Mouse (Mus musculus): Measurements from ENCODE around the gene Hist1h3i. TPM values are rescaled to one million over a fixed set of nuclear protein-coding genes. Genes with fewer than 3 reads are reported as not detected.

Gene Hist1h3i
- not detected for polyA plus RNA-seq (2014; fragmentation: Illumina TruSeq; extraction: RNeasy Lipid Tissue Mini Kit (QIAGEN cat#74804); ENCODE audit: low read depth, low replicate concordance)

DNA sequence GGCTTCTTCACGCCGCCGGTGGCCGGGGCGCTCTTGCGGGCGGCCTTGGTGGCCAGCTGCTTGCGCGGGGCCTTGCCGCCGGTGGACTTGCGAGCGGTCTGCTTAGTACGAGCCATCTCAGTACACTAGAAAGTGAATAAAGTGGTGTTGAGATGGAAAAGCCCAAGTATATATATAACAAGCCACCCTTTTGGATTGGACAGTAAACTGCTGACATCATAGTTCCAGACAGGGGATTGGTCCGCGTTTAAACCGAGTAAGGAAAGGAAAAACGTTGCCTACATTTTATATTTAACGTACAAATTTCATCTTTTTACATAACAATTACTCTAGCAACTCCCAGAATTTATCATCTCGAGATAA lies at the start of gene Hist1h3i:
Hist1h3i (minus strand) TSS at position 116 of the 363 bp plus-strand sequence.

DNA sequence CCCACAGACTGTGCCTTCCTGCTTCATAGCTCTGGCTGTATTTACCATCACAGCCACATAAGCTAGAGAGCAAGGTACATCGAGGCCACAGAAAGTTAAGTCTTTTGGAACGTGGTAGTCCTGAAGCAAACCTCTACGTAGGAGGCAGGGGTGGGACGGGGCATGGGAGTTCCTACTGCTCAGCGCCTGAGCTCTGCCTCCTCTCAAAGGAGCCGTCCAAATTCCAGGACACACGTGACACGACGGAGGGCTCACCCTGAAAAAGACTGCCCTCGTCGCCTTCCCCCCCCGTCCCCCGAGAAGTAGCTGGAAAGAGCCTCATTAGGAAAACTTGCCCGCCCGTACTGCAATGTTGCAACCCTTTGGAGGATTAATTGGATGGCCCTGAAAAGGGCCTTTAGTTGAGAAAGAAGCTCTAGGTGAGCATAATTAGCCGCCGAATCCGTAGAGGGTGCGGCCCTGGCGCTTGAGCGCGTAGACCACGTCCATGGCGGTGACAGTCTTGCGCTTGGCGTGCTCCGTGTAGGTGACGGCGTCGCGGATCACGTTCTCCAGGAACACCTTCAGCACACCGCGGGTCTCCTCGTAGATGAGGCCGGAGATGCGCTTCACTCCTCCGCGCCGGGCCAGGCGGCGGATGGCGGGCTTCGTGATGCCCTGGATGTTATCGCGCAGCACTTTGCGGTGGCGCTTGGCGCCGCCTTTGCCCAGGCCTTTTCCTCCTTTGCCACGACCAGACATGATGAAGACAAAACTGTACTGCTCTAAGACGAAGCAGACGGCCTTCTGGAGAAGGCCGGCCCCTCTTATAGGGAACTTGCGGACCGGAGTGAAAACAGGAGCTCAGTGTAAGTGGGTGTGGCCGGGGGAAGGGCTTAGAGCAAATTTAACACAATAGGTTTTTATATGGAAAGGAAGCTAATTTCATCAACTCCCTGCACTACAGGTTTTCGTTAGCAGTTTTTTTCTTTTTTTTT lies 48.5 kb upstream of the Hist1h3i start, which contains the start of gene Hist1h4n:
Hist1h4n (minus strand) TSS at position 779 of the 977 bp plus-strand sequence.

DNA sequence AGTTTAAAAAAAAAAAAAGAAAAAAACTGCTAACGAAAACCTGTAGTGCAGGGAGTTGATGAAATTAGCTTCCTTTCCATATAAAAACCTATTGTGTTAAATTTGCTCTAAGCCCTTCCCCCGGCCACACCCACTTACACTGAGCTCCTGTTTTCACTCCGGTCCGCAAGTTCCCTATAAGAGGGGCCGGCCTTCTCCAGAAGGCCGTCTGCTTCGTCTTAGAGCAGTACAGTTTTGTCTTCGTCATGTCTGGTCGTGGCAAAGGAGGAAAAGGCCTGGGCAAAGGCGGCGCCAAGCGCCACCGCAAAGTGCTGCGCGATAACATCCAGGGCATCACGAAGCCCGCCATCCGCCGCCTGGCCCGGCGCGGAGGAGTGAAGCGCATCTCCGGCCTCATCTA lies 28.4 kb upstream of the Hist1h3i start, which contains the start of gene Hist1h4m:
Hist1h4m (plus strand) TSS at position 208 of the 400 bp plus-strand sequence.

GRCm38 (mm10) chr13:21810073-21810472 lies 26.9 kb upstream of the Hist1h3i start, which contains the start of the genes Hist1h2bq and Hist1h2ao:
Gene Hist1h2bq, minus strand, starts transcription at chr13:21810197.
Gene Hist1h2ao, plus strand, starts transcription at chr13:21810465.

DNA sequence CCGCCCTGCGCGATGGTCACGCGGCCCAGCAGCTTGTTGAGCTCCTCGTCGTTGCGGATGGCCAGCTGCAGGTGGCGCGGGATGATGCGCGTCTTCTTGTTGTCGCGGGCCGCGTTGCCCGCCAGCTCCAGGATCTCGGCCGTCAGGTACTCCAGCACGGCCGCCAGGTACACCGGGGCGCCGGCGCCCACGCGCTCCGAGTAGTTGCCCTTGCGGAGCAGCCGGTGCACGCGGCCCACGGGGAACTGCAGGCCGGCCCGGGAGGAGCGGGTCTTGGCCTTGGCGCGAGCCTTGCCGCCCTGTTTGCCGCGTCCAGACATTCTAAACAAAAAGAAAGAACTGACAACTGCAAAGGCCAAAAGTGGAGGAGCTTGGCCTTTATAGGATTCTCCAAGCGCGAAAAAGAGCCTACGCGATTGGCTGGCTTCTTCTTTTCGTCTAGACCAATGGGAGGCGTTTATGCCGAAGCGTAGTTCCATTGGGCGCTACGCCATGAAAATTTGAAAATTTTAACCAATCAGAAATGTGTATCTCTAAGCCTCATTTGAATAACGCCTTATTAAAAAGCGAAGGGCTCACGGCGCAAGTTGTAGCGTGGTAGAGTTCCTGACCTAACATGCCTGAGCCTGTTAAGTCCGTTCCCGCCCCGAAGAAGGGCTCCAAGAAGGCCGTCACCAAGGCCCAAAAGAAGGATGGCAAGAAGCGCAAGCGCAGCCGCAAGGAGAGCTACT lies 3.9 kb upstream of the Hist1h3i start, which contains the start of the genes Hist1h2an and Hist1h2bp:
Hist1h2an (minus strand) TSS at position 320 of the 731 bp plus-strand sequence.
Hist1h2bp (plus strand) TSS at position 563 of the 731 bp plus-strand sequence.

DNA sequence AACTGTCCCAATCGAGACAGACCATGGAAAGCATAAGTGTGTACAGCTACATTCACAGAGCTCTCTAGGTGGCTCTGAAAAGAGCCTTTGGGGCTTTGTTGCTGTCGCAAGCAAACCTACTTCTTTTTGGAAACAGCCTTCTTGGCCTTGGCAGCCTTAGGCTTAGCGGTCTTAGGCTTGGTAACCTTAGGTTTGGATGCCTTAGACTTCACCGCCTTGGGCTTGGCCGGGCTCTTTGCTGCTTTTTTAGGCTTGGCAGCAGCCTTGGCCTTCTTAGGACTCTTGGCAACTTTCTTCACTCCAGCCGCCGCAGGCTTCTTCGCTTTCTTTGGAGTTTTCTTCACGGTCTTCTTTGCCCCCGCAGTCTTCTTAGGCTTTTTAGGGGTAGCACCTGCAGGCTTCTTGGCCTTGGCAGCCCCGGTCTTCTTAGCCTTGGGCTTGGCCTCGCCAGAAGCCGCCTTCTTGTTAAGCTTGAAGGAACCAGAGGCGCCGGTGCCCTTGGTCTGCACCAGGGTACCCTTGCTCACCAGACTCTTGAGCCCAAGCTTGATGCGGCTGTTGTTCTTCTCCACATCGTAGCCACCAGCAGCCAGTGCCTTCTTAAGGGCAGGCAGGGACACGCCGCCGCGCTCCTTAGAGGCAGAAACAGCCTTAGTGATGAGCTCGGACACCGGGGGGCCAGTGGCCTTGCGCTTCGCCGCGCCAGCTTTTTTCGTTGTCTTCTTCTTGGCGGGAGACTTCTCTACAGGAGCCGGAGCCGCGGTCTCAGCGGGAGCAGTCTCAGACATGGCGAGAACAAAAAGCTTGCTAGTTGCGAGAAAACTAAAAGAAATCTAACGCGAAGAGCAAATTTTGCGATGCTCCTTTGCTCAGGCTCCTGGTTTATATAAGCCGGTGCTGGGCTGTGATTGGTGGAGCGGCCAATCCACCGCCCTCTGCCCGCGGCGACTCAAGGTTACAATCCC lies 3.1 kb downstream of the Hist1h3i start, which contains the start of gene Hist1h1b:
Hist1h1b (minus strand) TSS at position 859 of the 965 bp plus-strand sequence.

DNA sequence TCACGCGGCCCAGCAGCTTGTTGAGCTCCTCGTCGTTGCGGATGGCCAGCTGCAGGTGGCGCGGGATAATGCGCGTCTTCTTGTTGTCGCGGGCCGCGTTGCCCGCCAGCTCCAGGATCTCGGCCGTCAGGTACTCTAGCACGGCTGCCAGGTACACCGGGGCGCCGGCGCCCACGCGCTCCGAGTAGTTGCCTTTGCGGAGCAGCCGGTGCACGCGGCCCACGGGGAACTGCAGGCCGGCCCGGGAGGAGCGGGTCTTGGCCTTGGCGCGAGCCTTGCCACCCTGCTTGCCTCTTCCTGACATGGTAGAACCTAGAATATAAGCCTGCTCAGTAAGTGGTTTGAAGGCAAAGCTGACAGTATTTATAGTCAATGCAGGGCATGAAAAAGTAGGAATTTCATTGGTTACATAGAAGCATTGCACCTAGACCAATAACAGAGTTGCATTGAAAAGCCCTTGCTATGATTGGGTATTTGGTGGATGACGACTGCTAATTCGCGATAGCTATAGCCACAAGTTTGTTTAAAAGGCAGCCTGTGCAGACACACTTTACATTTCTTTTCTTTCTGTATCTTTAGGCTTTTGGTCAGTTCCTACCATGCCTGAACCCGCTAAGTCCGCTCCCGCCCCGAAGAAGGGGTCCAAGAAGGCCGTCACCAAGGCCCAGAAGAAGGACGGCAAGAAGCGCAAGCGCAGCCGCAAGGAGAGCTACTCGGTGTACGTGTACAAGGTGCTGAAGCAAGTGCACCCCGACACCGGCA lies 29.5 kb downstream of the Hist1h3i start, which contains the start of the genes Hist1h2ak and Hist1h2bn:
Hist1h2ak (minus strand) TSS at position 304 of the 762 bp plus-strand sequence.
Hist1h2bn (plus strand) TSS at position 600 of the 762 bp plus-strand sequence.

GRCm38 (mm10) chr13:21750159-21751017 lies 32.8 kb downstream of the Hist1h3i start, which contains the start of gene Hist1h4k:
Gene Hist1h4k, minus strand, starts transcription at chr13:21750505.

DNA sequence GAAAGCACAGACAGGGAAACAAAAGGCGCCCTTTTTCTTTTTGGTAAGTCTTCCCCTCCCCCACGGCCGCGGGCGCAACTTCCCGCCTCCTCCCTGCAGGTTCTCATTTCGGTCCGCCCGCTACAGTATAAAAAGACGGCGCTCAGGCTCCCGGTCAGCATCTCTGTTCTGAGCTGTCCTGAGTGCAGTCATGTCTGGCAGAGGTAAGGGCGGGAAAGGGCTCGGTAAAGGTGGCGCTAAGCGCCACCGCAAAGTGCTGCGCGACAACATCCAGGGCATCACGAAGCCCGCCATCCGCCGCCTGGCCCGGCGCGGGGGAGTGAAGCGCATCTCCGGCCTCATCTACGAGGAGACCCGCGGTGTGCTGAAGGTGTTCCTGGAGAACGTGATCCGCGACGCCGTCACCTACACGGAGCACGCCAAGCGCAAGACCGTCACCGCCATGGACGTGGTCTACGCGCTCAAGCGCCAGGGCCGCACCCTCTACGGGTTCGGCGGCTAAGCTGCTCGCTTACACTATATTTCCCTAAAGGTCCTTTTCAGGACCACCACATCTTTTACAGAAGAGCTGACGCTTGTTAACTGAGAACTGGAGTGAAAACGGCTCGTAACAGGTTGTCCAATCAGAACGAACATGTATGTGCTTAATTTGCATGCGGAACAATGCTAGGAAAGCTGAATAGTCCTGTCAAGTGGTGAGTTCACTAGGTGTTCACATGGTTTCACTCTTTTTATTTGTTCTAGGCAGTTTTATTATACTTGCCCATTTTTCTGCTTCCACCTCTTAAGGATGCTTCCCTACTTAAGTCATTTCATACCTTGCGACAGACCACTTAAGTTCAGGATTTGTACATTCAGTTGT lies 48.0 kb downstream of the Hist1h3i start, which contains the start of gene Hist1h4j:
Hist1h4j (plus strand) TSS at position 159 of the 862 bp plus-strand sequence.

Other genes starting within 250 kb of the Hist1h3i start
- not detected for gene Olfr1366, start 240.6 kb downstream of the Hist1h3i start, polyA plus RNA-seq (2014; fragmentation: Illumina TruSeq; extraction: RNeasy Lipid Tissue Mini Kit (QIAGEN cat#74804); ENCODE audit: low read depth, low replicate concordance)
- gene Olfr1535, start 223.5 kb downstream of the Hist1h3i start, polyA plus RNA-seq (2014; fragmentation: Illumina TruSeq; extraction: RNeasy Lipid Tissue Mini Kit (QIAGEN cat#74804); ENCODE audit: low read depth, low replicate concordance) = not detected
- not detected for gene Olfr1364, start 201.6 kb downstream of the Hist1h3i start, polyA plus RNA-seq (2014; fragmentation: Illumina TruSeq; extraction: RNeasy Lipid Tissue Mini Kit (QIAGEN cat#74804); ENCODE audit: low read depth, low replicate concordance)
- gene Olfr1362, start 169.3 kb downstream of the Hist1h3i start, polyA plus RNA-seq (2014; fragmentation: Illumina TruSeq; extraction: RNeasy Lipid Tissue Mini Kit (QIAGEN cat#74804); ENCODE audit: low read depth, low replicate concordance) = not detected
- gene Olfr11, start 140.9 kb downstream of the Hist1h3i start, polyA plus RNA-seq (2014; fragmentation: Illumina TruSeq; extraction: RNeasy Lipid Tissue Mini Kit (QIAGEN cat#74804); ENCODE audit: low read depth, low replicate concordance) = not detected
- gene Olfr1361, start 120.0 kb downstream of the Hist1h3i start, polyA plus RNA-seq (2014; fragmentation: Illumina TruSeq; extraction: RNeasy Lipid Tissue Mini Kit (QIAGEN cat#74804); ENCODE audit: low read depth, low replicate concordance) = not detected
- not detected for gene Olfr1360, start 106.0 kb downstream of the Hist1h3i start, polyA plus RNA-seq (2014; fragmentation: Illumina TruSeq; extraction: RNeasy Lipid Tissue Mini Kit (QIAGEN cat#74804); ENCODE audit: low read depth, low replicate concordance)
- gene Olfr1359, start 85.3 kb downstream of the Hist1h3i start, polyA plus RNA-seq (2014; fragmentation: Illumina TruSeq; extraction: RNeasy Lipid Tissue Mini Kit (QIAGEN cat#74804); ENCODE audit: low read depth, low replicate concordance) = not detected
- gene Hist1h2bl, start 67.2 kb downstream of the Hist1h3i start, polyA plus RNA-seq (2014; fragmentation: Illumina TruSeq; extraction: RNeasy Lipid Tissue Mini Kit (QIAGEN cat#74804); ENCODE audit: low read depth, low replicate concordance) = not detected
- gene Hist1h2ai, start 66.9 kb downstream of the Hist1h3i start, polyA plus RNA-seq (2014; fragmentation: Illumina TruSeq; extraction: RNeasy Lipid Tissue Mini Kit (QIAGEN cat#74804); ENCODE audit: low read depth, low replicate concordance) = not detected
- gene Hist1h3h, start 65.7 kb downstream of the Hist1h3i start, polyA plus RNA-seq (2014; fragmentation: Illumina TruSeq; extraction: RNeasy Lipid Tissue Mini Kit (QIAGEN cat#74804); ENCODE audit: low read depth, low replicate concordance) = not detected
- gene Hist1h2bm, start 61.3 kb downstream of the Hist1h3i start, polyA plus RNA-seq (2014; fragmentation: Illumina TruSeq; extraction: RNeasy Lipid Tissue Mini Kit (QIAGEN cat#74804); ENCODE audit: low read depth, low replicate concordance) = not detected
- gene Hist1h4j, start 48.3 kb downstream of the Hist1h3i start, polyA plus RNA-seq (2014; fragmentation: Illumina TruSeq; extraction: RNeasy Lipid Tissue Mini Kit (QIAGEN cat#74804); ENCODE audit: low read depth, low replicate concordance) = not detected
- gene Hist1h4k, start 32.9 kb downstream of the Hist1h3i start, polyA plus RNA-seq (2014; fragmentation: Illumina TruSeq; extraction: RNeasy Lipid Tissue Mini Kit (QIAGEN cat#74804); ENCODE audit: low read depth, low replicate concordance) = not detected
- gene Hist1h2ak, start 29.5 kb downstream of the Hist1h3i start, polyA plus RNA-seq (2014; fragmentation: Illumina TruSeq; extraction: RNeasy Lipid Tissue Mini Kit (QIAGEN cat#74804); ENCODE audit: low read depth, low replicate concordance) = not detected
- gene Hist1h2bn, start 29.2 kb downstream of the Hist1h3i start, polyA plus RNA-seq (2014; fragmentation: Illumina TruSeq; extraction: RNeasy Lipid Tissue Mini Kit (QIAGEN cat#74804); ENCODE audit: low read depth, low replicate concordance) = not detected
- not detected for gene Hist1h1b, start 2.7 kb downstream of the Hist1h3i start, polyA plus RNA-seq (2014; fragmentation: Illumina TruSeq; extraction: RNeasy Lipid Tissue Mini Kit (QIAGEN cat#74804); ENCODE audit: low read depth, low replicate concordance)
- gene Hist1h2an, start 3.8 kb upstream of the Hist1h3i start, polyA plus RNA-seq (2014; fragmentation: Illumina TruSeq; extraction: RNeasy Lipid Tissue Mini Kit (QIAGEN cat#74804); ENCODE audit: low read depth, low replicate concordance) = not detected
- gene Hist1h2bp, start 4.1 kb upstream of the Hist1h3i start, polyA plus RNA-seq (2014; fragmentation: Illumina TruSeq; extraction: RNeasy Lipid Tissue Mini Kit (QIAGEN cat#74804); ENCODE audit: low read depth, low replicate concordance) = not detected
- gene Hist1h2bq, start 26.8 kb upstream of the Hist1h3i start, polyA plus RNA-seq (2014; fragmentation: Illumina TruSeq; extraction: RNeasy Lipid Tissue Mini Kit (QIAGEN cat#74804); ENCODE audit: low read depth, low replicate concordance) = not detected
- gene Hist1h2ao, start 27.1 kb upstream of the Hist1h3i start, polyA plus RNA-seq (2014; fragmentation: Illumina TruSeq; extraction: RNeasy Lipid Tissue Mini Kit (QIAGEN cat#74804); ENCODE audit: low read depth, low replicate concordance) = not detected
- not detected for gene Hist1h4m, start 28.4 kb upstream of the Hist1h3i start, polyA plus RNA-seq (2014; fragmentation: Illumina TruSeq; extraction: RNeasy Lipid Tissue Mini Kit (QIAGEN cat#74804); ENCODE audit: low read depth, low replicate concordance)
- gene Hist1h4n, start 48.8 kb upstream of the Hist1h3i start, polyA plus RNA-seq (2014; fragmentation: Illumina TruSeq; extraction: RNeasy Lipid Tissue Mini Kit (QIAGEN cat#74804); ENCODE audit: low read depth, low replicate concordance) = not detected
- gene Hist1h2ap, start 50.1 kb upstream of the Hist1h3i start, polyA plus RNA-seq (2014; fragmentation: Illumina TruSeq; extraction: RNeasy Lipid Tissue Mini Kit (QIAGEN cat#74804); ENCODE audit: low read depth, low replicate concordance) = not detected
- 1.2 TPM for gene Hist1h2br, start 50.4 kb upstream of the Hist1h3i start, polyA plus RNA-seq (2014; fragmentation: Illumina TruSeq; extraction: RNeasy Lipid Tissue Mini Kit (QIAGEN cat#74804); ENCODE audit: low read depth, low replicate concordance)
- 2.9 TPM for gene Zfp184, start 161.7 kb upstream of the Hist1h3i start, polyA plus RNA-seq (2014; fragmentation: Illumina TruSeq; extraction: RNeasy Lipid Tissue Mini Kit (QIAGEN cat#74804); ENCODE audit: low read depth, low replicate concordance)
- gene Pom121l2, start 197.8 kb upstream of the Hist1h3i start, polyA plus RNA-seq (2014; fragmentation: Illumina TruSeq; extraction: RNeasy Lipid Tissue Mini Kit (QIAGEN cat#74804); ENCODE audit: low read depth, low replicate concordance) = not detected
- 0.35 TPM for gene Prss16, start 226.4 kb upstream of the Hist1h3i start, polyA plus RNA-seq (2014; fragmentation: Illumina TruSeq; extraction: RNeasy Lipid Tissue Mini Kit (QIAGEN cat#74804); ENCODE audit: low read depth, low replicate concordance)